Mouse (Mus musculus) neural tube, embryonic 10.5 days (tissue): ENCODE data around the gene Lmtk2.

Experiments used
- DNase-seq: peaks from one replicate; pipeline ENCODE4 v3.0.0-alpha.2; 2017; ENCODE audit warnings: low spot score; ENCODE audit errors: extremely low spot score

Gene Lmtk2

GRCm38 (mm10) chr5:144106130-144106510 is 5.9 kb downstream of the Lmtk2 start:
- no peak for DNase-seq

DNA sequence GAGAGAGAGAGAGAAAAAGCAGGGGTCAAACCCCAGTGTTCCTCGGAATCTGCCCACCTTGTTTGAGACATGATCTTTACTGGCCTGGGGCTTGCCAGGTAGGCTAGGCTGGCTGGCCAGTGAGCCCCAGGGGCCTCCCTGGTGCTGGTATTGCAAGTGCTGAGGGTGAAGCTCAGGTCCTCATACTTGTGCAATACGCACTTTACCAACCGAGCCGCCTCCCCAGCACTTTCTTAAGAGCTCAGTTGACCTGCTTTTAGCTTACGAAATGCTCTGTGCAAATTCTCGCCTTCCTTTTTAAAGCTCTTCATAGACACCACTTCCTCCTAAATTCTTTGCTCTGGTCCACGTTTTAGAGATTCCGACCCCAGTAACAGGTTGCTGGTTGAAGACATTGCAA is 9.0 kb downstream of the Lmtk2 start:
- DNase-seq, result no peak

DNA sequence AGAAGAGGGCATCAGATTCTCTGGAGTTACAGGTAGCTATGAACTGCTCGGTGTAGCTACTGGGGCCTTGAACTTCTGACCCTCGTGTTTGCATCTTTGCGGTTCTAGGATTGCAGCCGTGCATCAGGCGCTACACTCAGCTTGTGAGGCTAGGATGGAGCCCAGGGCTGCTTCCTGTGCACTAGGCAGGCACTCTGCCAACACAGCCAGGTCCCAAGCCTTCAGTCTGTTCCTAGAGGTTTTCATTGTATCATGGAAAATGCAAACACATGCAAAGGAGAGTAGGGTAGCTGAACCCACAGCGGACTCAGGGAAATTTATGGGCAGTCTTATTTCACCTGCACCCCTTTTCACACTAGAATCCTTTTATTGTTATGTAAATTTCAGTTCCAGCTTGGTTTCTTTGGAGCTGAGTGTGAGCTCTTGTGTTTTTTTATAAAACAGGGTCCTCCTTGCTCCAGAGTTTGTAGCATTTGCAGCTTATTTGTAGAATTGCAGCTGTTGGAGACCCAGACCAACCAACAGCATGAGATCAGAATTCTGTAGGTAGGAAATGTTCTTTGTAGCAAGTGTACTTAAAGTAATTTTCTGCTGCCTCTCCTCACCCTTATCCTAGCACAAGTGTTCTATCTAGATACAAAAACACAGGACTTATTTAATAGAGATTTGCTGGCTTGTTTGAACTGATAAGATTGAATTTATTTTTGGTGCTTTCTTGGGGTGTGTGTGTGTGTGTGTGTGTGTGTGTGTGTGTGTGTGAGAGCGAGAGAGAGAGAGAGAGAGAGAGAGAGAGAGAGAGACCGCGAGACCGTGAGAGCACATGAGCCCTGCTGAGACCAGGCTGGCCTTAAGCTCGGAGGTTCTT is 12.6 kb downstream of the Lmtk2 start:
- no peak for DNase-seq

DNA sequence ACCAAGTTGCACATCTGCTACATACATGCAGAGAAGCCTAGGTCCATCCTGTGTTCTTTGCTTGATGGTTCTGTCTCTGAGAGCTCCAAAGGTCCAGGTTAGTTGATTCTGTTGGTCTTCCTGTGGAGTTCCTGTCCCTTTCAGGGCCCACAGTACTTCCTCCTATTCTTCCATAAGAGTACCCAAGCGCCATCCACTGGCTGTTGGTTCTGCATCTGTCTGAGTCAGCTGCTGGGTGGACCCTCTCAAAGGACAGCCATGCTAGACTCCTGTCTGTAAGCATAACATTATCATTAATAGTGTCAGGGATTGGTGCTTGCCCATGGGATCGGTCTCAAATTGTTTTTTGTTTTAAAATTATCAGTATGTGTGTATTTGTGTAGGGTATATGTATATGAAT is 13.8 kb downstream of the Lmtk2 start:
- DNase-seq, result no peak

DNA sequence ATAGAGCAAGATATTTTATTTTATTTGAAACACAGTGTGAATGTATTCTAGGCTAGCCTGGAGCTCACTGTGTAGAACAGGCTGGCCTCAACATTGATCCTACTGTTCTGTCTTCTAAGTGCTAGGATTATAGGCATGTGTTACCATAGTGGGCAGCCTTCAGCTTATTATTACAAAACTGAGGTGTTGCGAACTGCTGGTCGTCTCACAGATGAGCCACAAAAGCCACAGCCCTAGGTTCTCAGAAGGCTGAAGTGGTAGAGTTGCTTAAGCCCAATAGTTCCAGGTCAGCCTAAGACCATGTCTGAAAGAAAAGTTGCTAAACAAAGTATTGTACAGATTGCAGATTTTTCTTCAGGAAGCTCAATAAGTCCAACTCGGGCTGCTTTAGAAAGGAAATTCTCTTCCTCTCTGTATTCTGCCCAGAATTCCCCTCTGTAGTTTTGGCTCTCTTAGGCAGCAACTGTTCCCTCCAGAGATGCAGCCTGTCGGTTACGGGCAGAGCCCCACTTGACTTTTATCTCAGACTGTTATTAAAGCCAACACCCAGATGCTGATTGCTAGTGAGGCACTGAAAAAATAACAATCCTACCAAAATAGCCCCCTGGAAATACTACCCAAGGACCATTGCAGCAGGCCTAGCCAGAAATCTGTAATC is 14.9 kb downstream of the Lmtk2 start:
- no peak for DNase-seq

- DNase-seq, result no peak
These were observed 15.4 kb downstream of the Lmtk2 start for GRCm38 (mm10) chr5:144115628-144115977.

DNA sequence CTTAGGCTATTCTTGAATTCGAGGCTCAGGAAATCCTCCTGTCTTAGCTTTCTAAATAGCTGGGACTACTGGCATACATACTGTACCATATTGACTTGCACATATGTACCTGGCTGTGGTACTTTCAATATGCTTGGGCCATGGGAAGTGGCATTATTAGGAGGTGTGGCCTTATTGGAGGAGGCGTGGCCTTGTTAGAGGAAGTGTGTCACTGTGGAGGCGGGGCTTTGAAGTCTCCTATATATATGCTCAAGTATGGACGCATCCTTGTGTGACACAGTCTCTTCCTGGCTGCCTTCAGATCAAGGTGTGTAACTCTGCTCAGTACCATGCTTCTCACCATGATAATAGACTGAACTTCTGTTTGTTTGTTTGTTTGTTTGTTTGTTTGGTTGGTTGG is 18.0 kb downstream of the Lmtk2 start:
- no peak for DNase-seq

DNA sequence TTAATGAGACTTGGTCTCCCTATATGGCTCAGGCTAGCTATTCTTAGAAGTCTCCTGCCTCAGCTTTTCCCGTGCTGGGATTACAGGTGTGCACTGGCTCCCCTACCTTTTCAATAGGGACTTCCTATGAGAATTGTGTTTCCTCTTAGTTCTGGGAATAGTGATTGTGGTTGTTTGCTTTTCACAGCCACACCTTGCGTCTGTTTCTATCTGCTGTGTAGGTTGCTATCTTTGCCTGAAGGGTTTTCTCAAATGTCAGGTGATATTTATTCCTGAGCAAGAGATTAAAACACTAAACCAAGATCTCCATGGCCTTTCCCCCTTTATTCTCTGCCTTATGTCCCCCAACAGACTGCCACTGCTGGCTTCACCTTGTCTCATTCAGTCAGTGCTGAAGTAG is 19.1 kb downstream of the Lmtk2 start:
- DNase-seq, result no peak

GRCm38 (mm10) chr5:144121489-144121888 is 21.3 kb downstream of the Lmtk2 start:
- DNase-seq, result no peak

- no peak for DNase-seq
These were observed 25.9 kb downstream of the Lmtk2 start for GRCm38 (mm10) chr5:144125979-144126755.

GRCm38 (mm10) chr5:144143531-144143930 is 43.3 kb downstream of the Lmtk2 start:
- no peak for DNase-seq

DNA sequence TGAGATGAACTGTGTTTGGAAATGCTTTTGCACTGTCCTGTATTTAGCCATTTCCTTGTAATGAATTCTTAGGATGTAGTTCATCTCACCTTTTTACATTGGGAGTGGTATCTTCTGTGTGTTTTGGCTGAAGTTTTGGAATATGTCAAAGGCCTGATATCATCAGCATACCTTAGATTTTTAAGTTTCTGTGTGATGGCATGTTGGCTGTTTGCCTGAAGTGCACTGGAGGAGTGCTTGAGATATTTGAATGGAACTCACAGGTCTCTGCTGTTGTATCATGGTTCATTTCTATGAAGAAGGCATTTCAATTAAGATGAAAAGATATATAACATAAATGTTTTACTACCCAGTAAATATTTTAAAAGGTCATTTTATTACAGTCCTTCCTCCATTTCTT is 46.7 kb downstream of the Lmtk2 start:
- no peak for DNase-seq

DNA sequence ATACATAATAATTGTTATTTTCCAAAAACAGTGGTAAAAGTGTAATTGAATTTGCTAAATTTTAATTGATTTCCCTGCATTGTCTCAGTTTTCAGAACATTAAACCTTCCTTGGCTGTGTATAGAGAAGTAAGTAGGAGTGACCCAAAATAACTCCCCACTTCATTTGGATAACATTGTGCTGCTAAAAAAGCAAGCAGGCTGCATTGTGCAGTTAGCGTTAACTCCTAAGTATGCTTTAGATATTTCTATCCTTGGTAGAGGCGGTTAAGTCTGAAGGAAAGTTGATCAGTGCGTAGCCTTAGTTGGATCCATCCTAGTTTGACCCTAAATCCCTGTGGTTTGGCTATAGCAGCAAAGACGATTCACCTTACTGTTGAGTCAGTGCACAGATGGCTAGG is 49.3 kb downstream of the Lmtk2 start:
- no peak for DNase-seq

- no peak for DNase-seq
These were observed 51.0 kb downstream of the Lmtk2 start for GRCm38 (mm10) chr5:144151270-144151669.

- peak; percentile 20 for DNase-seq
These were observed 54.3 kb downstream of the Lmtk2 start for GRCm38 (mm10) chr5:144154528-144154927.

GRCm38 (mm10) chr5:144158604-144159003 is 58.4 kb downstream of the Lmtk2 start:
- DNase-seq, result no peak

GRCm38 (mm10) chr5:144159137-144159536 is 58.9 kb downstream of the Lmtk2 start:
- DNase-seq, result no peak

- no peak for DNase-seq
These were observed 62.0 kb downstream of the Lmtk2 start for GRCm38 (mm10) chr5:144162080-144162812.

DNA sequence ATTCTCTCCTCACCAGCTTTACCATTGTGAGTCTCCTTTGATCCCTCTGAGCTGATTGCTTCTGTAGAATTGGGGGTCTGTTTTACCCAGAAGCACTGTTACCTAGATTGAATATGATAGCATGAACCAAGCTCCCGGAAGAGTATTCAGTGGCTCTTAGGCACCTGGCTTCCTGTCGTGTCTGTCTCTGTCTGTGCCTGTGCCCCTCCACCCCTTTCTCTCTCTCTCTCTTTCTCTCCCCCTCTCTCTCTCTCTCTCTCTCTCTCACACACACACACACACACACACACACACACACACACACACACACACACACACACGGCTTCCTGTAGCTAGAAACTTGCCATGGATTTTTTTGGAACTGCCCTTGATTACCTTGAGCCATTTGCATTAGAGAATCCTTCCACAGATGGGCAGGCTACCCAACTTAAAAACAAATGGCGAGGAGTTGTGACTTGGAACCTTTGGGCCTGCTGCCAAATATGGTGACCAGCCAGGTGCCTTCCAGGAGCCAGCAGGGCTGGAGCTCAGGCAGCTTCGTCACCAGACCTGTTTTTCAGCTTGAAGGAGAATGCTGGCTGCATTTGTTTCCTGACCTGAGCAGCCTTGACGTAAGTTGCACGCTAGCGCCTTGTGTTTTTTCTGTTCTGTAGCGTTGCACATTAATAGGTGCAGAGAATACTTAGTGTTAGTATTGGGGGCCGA is 62.7 kb downstream of the Lmtk2 start:
- DNase-seq, result no peak

GRCm38 (mm10) chr5:144165756-144166155 is 65.5 kb downstream of the Lmtk2 start:
- DNase-seq, result no peak
